Mouse (Mus musculus): ENCODE measurements around the gene Med13l. TPM values are rescaled to one million over a fixed set of nuclear protein-coding genes. Genes with fewer than 3 reads are reported as not detected.

Gene Med13l
- polyA plus RNA-seq, 1 experiment from 2014 or later = 12.2 TPM

DNA sequence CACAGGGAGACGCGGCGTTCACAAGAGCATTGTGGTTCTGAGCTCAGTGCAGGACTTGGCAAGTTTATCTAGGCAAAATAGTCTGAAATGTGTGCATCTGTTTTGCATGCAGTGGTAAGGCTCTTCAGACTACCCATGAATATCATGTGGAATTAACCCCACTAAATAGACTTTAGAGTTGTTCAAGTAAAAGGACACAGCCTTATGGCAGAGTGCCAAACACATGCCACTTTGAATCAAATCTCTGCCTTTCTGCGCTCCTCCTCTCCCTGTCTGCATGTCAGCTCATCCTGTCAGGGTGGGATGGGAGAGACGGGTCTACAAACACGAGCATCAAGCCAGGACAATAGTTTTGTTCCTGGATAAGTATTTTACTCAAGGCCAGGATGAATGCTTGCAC is 145.5 kb downstream of the Med13l start:
- no peak overlapping the region for H3K27ac ChIP-seq (ENCODE audit: low read length)
- H3K9ac ChIP-seq (ENCODE audit: low read depth, low read length) = no peak overlapping the region
- H3K4me2 ChIP-seq (ENCODE audit: low read depth, low read length) = no peak overlapping the region
- peaks cover 5% of the 10 kb centered on the region for H3K4me1 ChIP-seq (ENCODE audit: control insufficient read depth, low read depth, low read length)
- no peak overlapping the region for H3K4me3 ChIP-seq (ENCODE audit: low read depth, low read length)
- no peaks in the 10 kb centered on the region for H3K27me3 ChIP-seq (ENCODE audit: control insufficient read depth, insufficient read depth, low read depth, low read length)
- ATAC-seq (ENCODE audit: low read depth) = no peak
- WGBS (ENCODE audit: insufficient replicate concordance) = 84% methylated on average over 6 of the region's 6 CpGs
- no peaks in the 10 kb centered on the region for H3K36me3 ChIP-seq (ENCODE audit: control insufficient read depth, insufficient read depth)
- H3K9me3 ChIP-seq (replicated peaks; ENCODE audit: control insufficient read depth, low read length) = no peaks in the 10 kb centered on the region

DNA sequence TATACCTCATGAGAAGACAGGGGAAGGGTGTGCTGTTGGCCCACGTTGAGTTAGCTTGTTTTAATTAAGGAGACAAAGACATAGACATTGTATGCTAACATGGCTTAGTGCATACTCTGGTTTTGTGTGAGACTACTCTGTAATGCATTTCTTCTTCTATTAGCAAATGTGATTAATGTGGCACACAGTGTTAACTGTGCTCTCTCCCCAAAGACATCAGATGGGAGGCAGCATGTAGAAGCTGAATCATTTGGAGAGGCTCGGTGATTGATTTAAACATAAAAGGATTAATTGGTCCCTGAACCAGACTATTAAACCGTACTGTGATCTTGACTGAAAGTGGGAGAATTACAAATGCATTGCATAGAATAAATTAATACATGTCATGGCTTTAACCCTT is 145.9 kb downstream of the Med13l start:
- no peak for ATAC-seq (ENCODE audit: low read depth)
- H3K27ac ChIP-seq (ENCODE audit: low read length) = no peak overlapping the region
- H3K36me3 ChIP-seq (ENCODE audit: control insufficient read depth, insufficient read depth) = no peaks in the 10 kb centered on the region
- no peaks in the 10 kb centered on the region for H3K27me3 ChIP-seq (ENCODE audit: control insufficient read depth, insufficient read depth, low read depth, low read length)
- H3K9me3 ChIP-seq (replicated peaks; ENCODE audit: control insufficient read depth, low read length) = no peaks in the 10 kb centered on the region
- H3K4me2 ChIP-seq (ENCODE audit: low read depth, low read length) = no peak overlapping the region
- no peak overlapping the region for H3K9ac ChIP-seq (ENCODE audit: low read depth, low read length)
- 80% methylated on average over 3 of the region's 3 CpGs for WGBS (ENCODE audit: insufficient replicate concordance)
- peaks cover 5% of the 10 kb centered on the region for H3K4me1 ChIP-seq (ENCODE audit: control insufficient read depth, low read depth, low read length)
- H3K4me3 ChIP-seq (ENCODE audit: low read depth, low read length) = no peak overlapping the region

DNA sequence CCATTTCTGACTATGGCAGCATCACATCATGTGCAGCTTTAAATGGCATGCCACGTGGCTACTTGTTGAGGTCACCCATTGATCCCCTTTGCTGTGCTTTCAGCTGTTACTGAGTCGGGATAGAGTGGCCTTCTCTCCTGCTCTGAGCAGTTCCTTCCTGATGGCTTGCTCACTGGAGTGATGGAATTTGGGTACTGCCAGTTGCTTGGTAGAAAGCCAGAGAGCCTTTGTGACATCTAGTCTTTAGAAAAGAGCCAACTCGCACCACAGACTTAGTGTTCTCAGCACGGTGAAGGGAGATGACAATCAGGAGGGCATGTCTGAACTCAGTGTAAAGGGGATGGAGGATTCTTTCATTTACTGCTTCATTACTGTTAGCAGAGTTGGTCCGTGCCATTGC is 147.0 kb downstream of the Med13l start:
- no peak overlapping the region for H3K4me3 ChIP-seq (ENCODE audit: low read depth, low read length)
- no peaks in the 10 kb centered on the region for H3K27me3 ChIP-seq (ENCODE audit: control insufficient read depth, insufficient read depth, low read depth, low read length)
- peaks cover 5% of the 10 kb centered on the region for H3K4me1 ChIP-seq (ENCODE audit: control insufficient read depth, low read depth, low read length)
- 68% methylated on average over 5 of the region's 5 CpGs for WGBS (ENCODE audit: insufficient replicate concordance)
- H3K27ac ChIP-seq (ENCODE audit: low read length) = no peak overlapping the region
- H3K9me3 ChIP-seq (replicated peaks; ENCODE audit: control insufficient read depth, low read length) = no peaks in the 10 kb centered on the region
- no peaks in the 10 kb centered on the region for H3K36me3 ChIP-seq (ENCODE audit: control insufficient read depth, insufficient read depth)
- H3K9ac ChIP-seq (ENCODE audit: low read depth, low read length) = no peak overlapping the region
- ATAC-seq (ENCODE audit: low read depth) = no peak
- H3K4me2 ChIP-seq (ENCODE audit: low read depth, low read length) = no peak overlapping the region

DNA sequence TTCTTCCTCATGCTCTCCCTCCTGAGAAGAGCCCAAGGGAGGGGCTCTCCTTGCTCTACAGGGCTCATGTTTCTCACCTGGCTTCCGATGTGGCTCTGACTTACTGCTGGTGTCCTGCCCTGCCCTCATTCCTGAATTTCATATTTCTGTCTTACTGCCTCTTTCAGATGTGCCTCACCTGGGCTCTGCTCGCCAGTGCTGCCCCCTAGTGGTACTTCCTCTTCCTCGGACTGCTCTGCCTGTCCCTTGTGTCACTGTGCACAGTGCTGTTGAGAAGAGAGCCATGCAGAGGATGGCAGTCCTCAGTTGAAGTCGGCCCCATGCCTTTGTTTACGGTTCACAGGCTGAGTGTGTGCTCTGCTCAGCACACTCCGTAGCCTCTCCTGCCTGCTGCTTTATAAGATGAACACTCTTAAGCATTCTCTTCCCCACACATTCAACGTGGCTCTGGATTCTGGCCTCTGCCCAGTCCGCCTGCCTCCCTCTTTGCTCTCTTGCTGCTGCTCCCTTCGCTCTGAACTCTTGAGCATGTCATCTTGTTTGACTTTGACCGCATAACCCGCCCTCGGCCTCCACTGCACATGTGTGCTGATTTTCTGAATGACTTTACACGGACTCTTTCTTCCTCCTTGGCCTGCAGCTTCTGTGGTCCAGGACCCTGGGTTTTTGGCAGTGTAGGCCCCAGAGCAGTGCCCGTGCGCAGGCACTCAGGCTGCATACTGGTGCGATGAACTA is 147.9 kb downstream of the Med13l start:
- ATAC-seq (ENCODE audit: low read depth) = peak; percentile 53
- Histone ChIP-seq H3K4me1 (ENCODE audit: control insufficient read depth, low read depth, low read length) (peaks cover 5% of the 10 kb centered on the region), H3K4me2 (ENCODE audit: low read depth, low read length) (no peak overlapping the region), H3K36me3 (ENCODE audit: control insufficient read depth, insufficient read depth) (no peaks in the 10 kb centered on the region), H3K4me3 (ENCODE audit: low read depth, low read length) (no peak overlapping the region), H3K27ac (ENCODE audit: low read length) (no peak overlapping the region), H3K27me3 (ENCODE audit: control insufficient read depth, insufficient read depth, low read depth, low read length) (no peaks in the 10 kb centered on the region), H3K9ac (ENCODE audit: low read depth, low read length) (no peak overlapping the region), H3K9me3 (replicated peaks; ENCODE audit: control insufficient read depth, low read length) (no peaks in the 10 kb centered on the region)
- WGBS (ENCODE audit: insufficient replicate concordance) = 67% methylated on average over 16 of the region's 16 CpGs

DNA sequence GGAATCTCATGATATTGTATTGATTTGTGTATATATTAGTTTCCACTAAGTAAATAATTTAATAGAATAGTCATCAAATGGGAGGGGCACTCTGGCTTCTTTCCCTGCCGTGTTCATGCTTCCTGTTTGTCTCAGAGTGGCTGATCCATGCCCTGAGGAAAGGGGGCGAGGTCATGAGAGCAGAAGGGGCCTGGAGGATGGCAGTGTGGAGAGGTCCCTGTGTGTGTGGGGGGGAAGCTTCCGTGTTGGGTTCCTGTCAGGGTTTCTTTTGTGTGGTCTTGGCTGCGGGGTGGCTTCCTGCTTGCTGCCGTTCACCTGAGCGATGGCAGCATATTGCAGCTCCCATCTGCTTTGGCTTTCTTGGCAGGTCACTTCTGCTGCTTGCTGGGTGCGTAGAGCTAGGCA is 149.4 kb downstream of the Med13l start:
- Histone ChIP-seq H3K36me3 (ENCODE audit: control insufficient read depth, insufficient read depth) (no peaks in the 10 kb centered on the region), H3K27me3 (ENCODE audit: control insufficient read depth, insufficient read depth, low read depth, low read length) (no peaks in the 10 kb centered on the region), H3K9ac (ENCODE audit: low read depth, low read length) (no peak overlapping the region), H3K9me3 (replicated peaks; ENCODE audit: control insufficient read depth, low read length) (no peaks in the 10 kb centered on the region), H3K27ac (ENCODE audit: low read length) (no peak overlapping the region), H3K4me2 (ENCODE audit: low read depth, low read length) (no peak overlapping the region), H3K4me3 (ENCODE audit: low read depth, low read length) (no peak overlapping the region), H3K4me1 (ENCODE audit: control insufficient read depth, low read depth, low read length) (peaks cover 5% of the 10 kb centered on the region)
- no peak for ATAC-seq (ENCODE audit: low read depth)
- WGBS (ENCODE audit: insufficient replicate concordance) = 46% methylated on average over 7 of the region's 7 CpGs

DNA sequence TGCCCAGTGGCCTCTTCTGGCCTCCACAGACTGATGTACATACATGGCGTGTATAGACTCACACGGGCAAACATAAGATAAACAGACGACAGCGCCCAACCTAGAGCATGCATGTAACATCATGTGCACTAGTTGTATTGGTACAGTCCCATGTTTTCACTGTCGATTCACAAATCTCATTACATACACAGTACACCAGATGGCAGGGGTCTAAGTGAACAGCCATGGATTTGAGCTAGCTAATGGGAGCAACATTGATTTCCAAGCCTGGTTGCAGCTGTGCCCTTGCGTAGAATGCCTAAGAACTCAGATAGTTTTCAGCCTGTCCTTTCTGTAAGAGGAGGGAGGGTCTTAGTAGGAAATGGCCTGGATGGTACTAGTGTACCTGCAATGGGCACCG is 155.0 kb downstream of the Med13l start:
- peaks cover 3% of the 10 kb centered on the region for H3K4me1 ChIP-seq (ENCODE audit: control insufficient read depth, low read depth, low read length)
- 90% methylated on average over 7 of the region's 7 CpGs for WGBS (ENCODE audit: insufficient replicate concordance)
- no peaks in the 10 kb centered on the region for H3K36me3 ChIP-seq (ENCODE audit: control insufficient read depth, insufficient read depth)
- H3K27me3 ChIP-seq (ENCODE audit: control insufficient read depth, insufficient read depth, low read depth, low read length) = no peaks in the 10 kb centered on the region
- H3K9ac ChIP-seq (ENCODE audit: low read depth, low read length) = no peak overlapping the region
- no peak overlapping the region for H3K4me2 ChIP-seq (ENCODE audit: low read depth, low read length)
- H3K27ac ChIP-seq (ENCODE audit: low read length) = no peak overlapping the region
- H3K9me3 ChIP-seq (replicated peaks; ENCODE audit: control insufficient read depth, low read length) = no peaks in the 10 kb centered on the region
- no peak overlapping the region for H3K4me3 ChIP-seq (ENCODE audit: low read depth, low read length)
- ATAC-seq (ENCODE audit: low read depth) = no peak

DNA sequence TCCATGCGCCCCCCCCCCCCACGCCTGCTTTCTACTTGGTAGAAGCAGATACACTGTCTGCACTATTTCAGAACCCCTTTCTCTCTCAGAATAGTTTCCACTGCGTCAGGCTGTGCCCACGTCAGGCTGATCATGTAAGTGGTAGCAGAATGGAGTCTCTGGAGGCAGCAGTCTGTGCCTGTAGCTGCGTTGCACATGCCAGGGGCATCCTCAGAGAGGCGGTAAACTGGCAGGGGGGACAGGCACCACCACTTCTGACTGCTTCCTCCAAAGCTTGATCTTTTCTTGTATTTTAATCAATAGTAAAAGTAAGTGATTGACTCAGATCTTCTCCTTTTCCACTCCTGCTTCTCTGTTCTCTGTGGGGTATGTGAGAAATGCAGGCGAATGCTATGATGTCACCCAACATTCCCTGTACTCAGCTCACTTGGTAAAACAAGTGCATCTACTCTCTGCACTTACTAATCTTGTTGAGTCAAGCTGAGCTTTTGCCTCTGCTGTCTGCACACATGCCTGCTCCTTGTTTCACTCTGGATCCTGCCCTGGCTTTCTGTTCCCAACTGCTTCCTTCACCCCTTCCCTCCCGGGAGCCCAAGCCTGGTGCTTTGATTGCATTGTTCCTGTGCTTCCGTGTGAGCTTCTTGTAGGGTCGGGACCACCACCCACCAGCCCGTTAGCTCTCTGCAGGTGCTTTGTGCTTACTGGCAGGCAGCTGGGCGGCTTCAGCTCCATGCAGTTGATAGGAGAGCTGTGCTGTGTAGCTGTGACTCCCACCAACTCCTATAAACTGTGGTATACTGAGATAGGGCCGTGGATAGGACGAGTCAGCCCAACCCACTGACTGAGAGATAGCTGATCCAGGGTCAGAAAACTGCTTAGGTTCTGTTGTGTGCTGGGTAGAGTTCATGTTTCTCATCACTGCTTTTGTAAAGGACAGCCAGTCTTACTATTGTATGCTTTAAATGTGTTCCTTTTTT is 156.1 kb downstream of the Med13l start:
- Histone ChIP-seq H3K9me3 (replicated peaks; ENCODE audit: control insufficient read depth, low read length) (no peaks in the 10 kb centered on the region), H3K9ac (ENCODE audit: low read depth, low read length) (no peak overlapping the region), H3K4me3 (ENCODE audit: low read depth, low read length) (no peak overlapping the region), H3K27me3 (ENCODE audit: control insufficient read depth, insufficient read depth, low read depth, low read length) (no peaks in the 10 kb centered on the region), H3K36me3 (ENCODE audit: control insufficient read depth, insufficient read depth) (peaks cover 4% of the 10 kb centered on the region), H3K4me1 (ENCODE audit: control insufficient read depth, low read depth, low read length) (peaks cover 3% of the 10 kb centered on the region), H3K4me2 (ENCODE audit: low read depth, low read length) (no peak overlapping the region), H3K27ac (ENCODE audit: low read length) (no peak overlapping the region)
- WGBS (ENCODE audit: insufficient replicate concordance) = 54% methylated on average over 14 of the region's 14 CpGs
- ATAC-seq (ENCODE audit: low read depth) = peak; percentile 49; the same call in 1 of the 2 replicates

DNA sequence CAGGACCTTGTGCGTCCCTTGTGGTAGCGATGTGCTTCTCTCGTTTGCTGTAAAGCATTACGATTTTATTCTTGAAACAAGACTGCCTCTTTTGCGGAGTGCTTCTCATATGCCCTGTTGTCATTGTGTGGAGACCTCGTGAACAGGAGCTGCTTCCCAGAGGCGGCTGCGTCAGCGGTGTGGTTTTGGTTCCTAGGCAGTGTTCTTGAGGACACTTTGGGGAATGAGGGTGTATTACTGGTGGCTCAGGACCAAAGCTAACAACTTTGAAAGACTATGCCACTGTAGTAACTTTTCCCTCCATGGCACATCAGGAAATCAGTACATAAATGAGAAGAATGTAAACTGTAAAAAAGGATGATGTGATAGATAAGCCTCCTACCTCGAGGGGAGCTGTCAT is 157.0 kb downstream of the Med13l start:
- ATAC-seq (ENCODE audit: low read depth) = no peak
- 81% methylated on average over 10 of the region's 10 CpGs for WGBS (ENCODE audit: insufficient replicate concordance)
- no peaks in the 10 kb centered on the region for H3K27me3 ChIP-seq (ENCODE audit: control insufficient read depth, insufficient read depth, low read depth, low read length)

DNA sequence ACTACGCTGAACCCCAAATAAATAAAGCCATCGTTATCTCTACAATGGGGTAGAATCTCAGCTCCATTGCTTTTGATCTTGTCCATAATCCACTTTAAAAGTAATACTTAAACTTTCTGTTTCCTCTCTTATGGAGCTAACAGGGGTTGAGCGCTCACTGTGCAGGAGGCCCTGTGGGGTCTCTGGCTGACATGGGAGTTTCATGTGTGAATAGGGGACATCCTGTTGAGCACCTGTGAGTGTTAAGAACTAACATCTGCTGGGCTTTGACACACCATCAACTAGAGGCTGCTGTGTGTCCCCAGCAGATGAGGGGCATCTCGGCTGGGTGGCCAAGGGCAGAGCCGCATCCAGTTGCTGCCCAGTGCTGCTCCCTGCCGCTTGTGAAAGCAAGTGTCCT is 157.6 kb downstream of the Med13l start:
- Histone ChIP-seq H3K9me3 (replicated peaks; ENCODE audit: control insufficient read depth, low read length) (no peaks in the 10 kb centered on the region), H3K27ac (ENCODE audit: low read length) (no peak overlapping the region), H3K36me3 (ENCODE audit: control insufficient read depth, insufficient read depth) (peaks cover 14% of the 10 kb centered on the region), H3K4me1 (ENCODE audit: control insufficient read depth, low read depth, low read length) (peaks cover 3% of the 10 kb centered on the region), H3K9ac (ENCODE audit: low read depth, low read length) (no peak overlapping the region), H3K4me2 (ENCODE audit: low read depth, low read length) (no peak overlapping the region), H3K27me3 (ENCODE audit: control insufficient read depth, insufficient read depth, low read depth, low read length) (no peaks in the 10 kb centered on the region), H3K4me3 (ENCODE audit: low read depth, low read length) (no peak overlapping the region)
- 89% methylated on average over 6 of the region's 6 CpGs for WGBS (ENCODE audit: insufficient replicate concordance)
- ATAC-seq (ENCODE audit: low read depth) = no peak

More for the DNA sequence above, 157.0 kb downstream of the Med13l start:
- peaks cover 3% of the 10 kb centered on the region for H3K4me1 ChIP-seq (ENCODE audit: control insufficient read depth, low read depth, low read length)
- H3K36me3 ChIP-seq (ENCODE audit: control insufficient read depth, insufficient read depth) = peaks cover 12% of the 10 kb centered on the region
- no peaks in the 10 kb centered on the region for H3K9me3 ChIP-seq (replicated peaks; ENCODE audit: control insufficient read depth, low read length)
- H3K9ac ChIP-seq (ENCODE audit: low read depth, low read length) = no peak overlapping the region
- H3K4me3 ChIP-seq (ENCODE audit: low read depth, low read length) = no peak overlapping the region
- no peak overlapping the region for H3K27ac ChIP-seq (ENCODE audit: low read length)
- no peak overlapping the region for H3K4me2 ChIP-seq (ENCODE audit: low read depth, low read length)
